Mouse (Mus musculus) embryonic facial prominence, embryonic 12.5 days (tissue): ENCODE results near the gene Hdac7. TPM values are rescaled to one million over a fixed set of nuclear protein-coding genes. Genes with fewer than 3 reads are reported as not detected.
A peak's percentile ranks its signal among the peaks of the same experiment; 100 is the strongest.

Experiments
- ATAC-seq: fragments of 200-750 bp; cut with Nextera tagmentation; 2 replicates; pipeline ENCODE4 v1.8.0; 2017; ENCODE audit not compliant: insufficient number of reproducible peaks, insufficient read depth, low FRiP score, low TSS enrichment
- H3K27ac ChIP-seq: fragments of 300-500 bp; sonication (generic); 2 replicates; pipeline ENCODE4 v1.5.1; 2016; ENCODE audit warnings: mild to moderate bottlenecking
- H3K27me3 ChIP-seq: fragments of 300-500 bp; sonication (generic); 2 replicates; pipeline ENCODE4 v1.6.1; 2016; ENCODE audit warnings: mild to moderate bottlenecking, moderate library complexity
- H3K36me3 ChIP-seq: fragments of 300-500 bp; sonication (generic); 2 replicates; pipeline ENCODE4 v1.6.1; 2016; ENCODE audit warnings: mild to moderate bottlenecking
- H3K4me1 ChIP-seq: fragments of 300-500 bp; sonication (generic); 2 replicates; pipeline ENCODE4 v1.6.1; 2016
- H3K4me2 ChIP-seq: fragments of 300-500 bp; sonication (generic); replicated peaks from 2 replicates; pipeline ENCODE4 v1.6.1; 2016; ENCODE audit warnings: mild to moderate bottlenecking, moderate library complexity
- H3K4me3 ChIP-seq: fragments of 300-500 bp; sonication (generic); 2 replicates; pipeline ENCODE4 v1.5.1; 2016; ENCODE audit warnings: mild to moderate bottlenecking
- H3K9ac ChIP-seq: fragments of 300-500 bp; sonication (generic); 2 replicates; pipeline ENCODE4 v1.6.1; 2016; ENCODE audit warnings: mild to moderate bottlenecking, moderate library complexity
- H3K9me3 ChIP-seq: fragments of 300-500 bp; sonication (generic); 2 replicates; pipeline ENCODE4 v1.6.1; 2016; ENCODE audit warnings: mild to moderate bottlenecking, moderate library complexity
- WGBS: fragments of 180-500 bp; shearing (Covaris S2); methylation state at CpG from one replicate; pipeline ENCODE4 v1.1.7; 2016; 5-methylcytosine and 5-hydroxymethylcytosine counted together
- polyA plus RNA-seq: library from polyadenylated mRNA; unstranded; fragments of >200 nt; fragmentation: Nextera tagmentation; extraction: Ambion mirVana; gene quantifications from 2 replicates; pipeline ENCODE4 v1.2.1, GENCODE M21; 2016

The Hdac7 gene
- polyA plus RNA-seq, 1 experiment from 2014 or later: 33.5 TPM

- Histone ChIP-seq H3K27me3 (no peaks in the 10 kb centered on the region), H3K4me3 (peak overlapping the region; percentile 77), H3K4me2 (peak overlapping the region; percentile 96), H3K9ac (peak overlapping the region; percentile 81), H3K9me3 (no peaks in the 10 kb centered on the region), H3K4me1 (peaks cover 22% of the 10 kb centered on the region), H3K36me3 (no peaks in the 10 kb centered on the region), H3K27ac (peak overlapping the region; percentile 46; the same call in 1 of the 2 replicates)
- ATAC-seq: peak; percentile 77
- WGBS: 2% methylated on average over 39 of the region's 39 CpGs
These were observed 60.2 kb downstream of the Hdac7 start for GRCm38 (mm10) chr15:97784092-97784559.

DNA sequence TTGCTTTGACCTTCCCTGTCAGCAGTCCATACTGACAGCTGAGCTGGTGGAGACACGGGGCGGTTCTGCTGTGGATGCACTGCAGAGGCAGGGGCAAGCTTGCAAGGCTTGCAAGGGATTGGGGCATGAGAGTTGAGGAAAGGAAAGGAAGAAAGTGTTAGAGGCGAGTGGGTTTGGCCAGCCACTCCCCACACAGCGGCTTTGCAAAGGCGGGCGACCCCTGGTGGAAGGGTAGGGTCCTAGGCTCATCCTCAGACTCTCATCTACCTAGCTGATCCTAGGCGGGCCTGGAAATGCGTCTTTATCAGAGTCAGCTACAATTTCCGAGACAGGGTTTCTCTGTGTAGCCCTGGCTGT, 61.6 kb downstream of the Hdac7 start:
- Histone ChIP-seq H3K4me2 (peak overlapping the region; percentile 34), H3K9me3 (no peaks in the 10 kb centered on the region), H3K4me1 (peaks cover 22% of the 10 kb centered on the region), H3K27me3 (no peaks in the 10 kb centered on the region), H3K36me3 (no peaks in the 10 kb centered on the region), H3K27ac (peak overlapping the region; percentile 36), H3K4me3 (no peak overlapping the region), H3K9ac (no peak overlapping the region)
- WGBS: 5% methylated on average over 9 of the region's 9 CpGs
- 0 out of 2 replicates have a peak, but pooled peaks have one; percentile 6 for ATAC-seq

- no peaks in the 10 kb centered on the region for H3K9me3 ChIP-seq
- WGBS: 4% methylated on average over 24 of the region's 24 CpGs
- H3K27ac ChIP-seq: peak overlapping the region; percentile 36
- peak overlapping the region; percentile 34 for H3K4me2 ChIP-seq
- H3K9ac ChIP-seq: no peak overlapping the region
- no peaks in the 10 kb centered on the region for H3K36me3 ChIP-seq
- no peaks in the 10 kb centered on the region for H3K27me3 ChIP-seq
- no peak overlapping the region for H3K4me3 ChIP-seq
- H3K4me1 ChIP-seq: peaks cover 22% of the 10 kb centered on the region
- no peak for ATAC-seq
These were observed 62.1 kb downstream of the Hdac7 start for GRCm38 (mm10) chr15:97781961-97782748.

- WGBS: 54% methylated on average over 12 of the region's 12 CpGs
- no peak overlapping the region for H3K4me3 ChIP-seq
- H3K9me3 ChIP-seq: no peaks in the 10 kb centered on the region
- H3K4me1 ChIP-seq: peaks cover 22% of the 10 kb centered on the region
- H3K4me2 ChIP-seq: no peak overlapping the region
- no peaks in the 10 kb centered on the region for H3K36me3 ChIP-seq
- H3K27ac ChIP-seq: peak overlapping the region; percentile 5; the same call in 1 of the 2 replicates
- no peaks in the 10 kb centered on the region for H3K27me3 ChIP-seq
- no peak for ATAC-seq
- H3K9ac ChIP-seq: no peak overlapping the region
These were observed 63.7 kb downstream of the Hdac7 start for GRCm38 (mm10) chr15:97780611-97781031.

DNA sequence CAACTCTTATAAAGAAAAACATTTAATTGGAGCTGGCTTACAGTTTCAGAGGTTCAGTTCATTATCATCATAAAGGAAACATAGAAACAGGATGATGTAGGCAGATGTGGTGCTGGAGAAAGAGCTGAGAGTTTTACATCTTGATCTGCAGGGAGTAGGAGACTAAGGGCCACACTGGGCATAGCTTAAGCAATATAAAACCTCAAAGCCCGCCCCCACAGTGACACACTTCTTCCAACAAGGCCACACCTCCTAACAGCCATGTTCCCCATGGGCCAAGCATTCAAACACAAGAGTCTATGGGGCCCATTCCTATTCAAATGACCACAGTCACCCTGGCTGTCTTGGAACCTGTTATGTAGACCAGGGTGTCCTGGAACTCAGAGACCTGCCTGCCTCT, 64.7 kb downstream of the Hdac7 start:
- no peak for ATAC-seq
- Histone ChIP-seq H3K27ac (no peak overlapping the region), H3K9ac (no peak overlapping the region), H3K4me3 (no peak overlapping the region), H3K27me3 (no peaks in the 10 kb centered on the region), H3K4me1 (peaks cover 22% of the 10 kb centered on the region), H3K4me2 (no peak overlapping the region), H3K36me3 (no peaks in the 10 kb centered on the region), H3K9me3 (no peaks in the 10 kb centered on the region)
- WGBS: 92% methylated on average over 1 of the region's 1 CpGs

- no peak for ATAC-seq
- Histone ChIP-seq H3K36me3 (no peaks in the 10 kb centered on the region), H3K27me3 (no peaks in the 10 kb centered on the region), H3K4me3 (no peak within 1 kb of the TSS), H3K9me3 (no peaks in the 10 kb centered on the region), H3K4me1 (peaks cover 30% of the 10 kb centered on the region), H3K9ac (no peak within 1 kb of the TSS), H3K27ac (no peak within 1 kb of the TSS), H3K4me2 (no peak within 1 kb of the TSS)
- WGBS: 61% methylated on average over 8 of the region's 8 CpGs
These were observed 65.8 kb downstream of the Hdac7 start, which contains the start of gene Slc48a1 for GRCm38 (mm10) chr15:97778311-97779098. TSS of gene Slc48a1 (plus strand) at chr15:97778520.

GRCm38 (mm10) chr15:97776919-97777318, 67.4 kb downstream of the Hdac7 start:
- no peak for ATAC-seq
- H3K9me3 ChIP-seq: no peaks in the 10 kb centered on the region
- H3K27me3 ChIP-seq: no peaks in the 10 kb centered on the region
- H3K4me2 ChIP-seq: no peak overlapping the region
- H3K4me1 ChIP-seq: peaks cover 33% of the 10 kb centered on the region
- H3K27ac ChIP-seq: no peak overlapping the region
- 79% methylated on average over 6 of the region's 6 CpGs for WGBS
- H3K36me3 ChIP-seq: no peaks in the 10 kb centered on the region
- H3K4me3 ChIP-seq: no peak overlapping the region
- no peak overlapping the region for H3K9ac ChIP-seq

GRCm38 (mm10) chr15:97776514-97776913, 67.8 kb downstream of the Hdac7 start:
- no peak overlapping the region for H3K27ac ChIP-seq
- ATAC-seq: no peak
- H3K27me3 ChIP-seq: peaks cover 1% of the 10 kb centered on the region; the same call in 1 of the 2 replicates
- H3K9ac ChIP-seq: no peak overlapping the region
- H3K9me3 ChIP-seq: no peaks in the 10 kb centered on the region
- WGBS: 12% methylated on average over 8 of the region's 8 CpGs
- no peaks in the 10 kb centered on the region for H3K36me3 ChIP-seq
- H3K4me1 ChIP-seq: peaks cover 29% of the 10 kb centered on the region
- no peak overlapping the region for H3K4me3 ChIP-seq
- no peak overlapping the region for H3K4me2 ChIP-seq

DNA sequence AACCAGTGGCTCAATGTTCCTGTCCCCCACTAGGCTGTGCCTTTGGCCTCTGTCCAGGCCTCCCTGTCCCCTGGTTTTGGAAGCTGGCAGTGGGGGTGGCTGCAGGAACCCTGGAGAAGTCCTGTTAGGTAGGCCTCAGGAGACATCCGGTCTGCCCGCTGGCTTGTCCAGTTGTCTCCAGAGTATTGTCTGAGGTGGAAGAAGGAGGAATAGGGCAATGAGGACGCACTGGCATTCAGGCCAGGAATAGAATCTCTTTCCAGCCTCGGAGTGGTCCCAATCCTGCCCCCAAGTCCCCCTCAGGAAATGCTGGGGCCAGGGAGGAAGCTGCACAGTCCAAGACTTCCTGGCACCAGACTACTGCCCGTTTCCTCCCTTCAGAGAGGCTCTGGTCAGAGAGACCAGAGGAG, 70.3 kb downstream of the Hdac7 start:
- H3K9ac ChIP-seq: no peak overlapping the region; the same call in 1 of the 2 replicates
- peaks cover 9% of the 10 kb centered on the region; the same call in 1 of the 2 replicates for H3K27me3 ChIP-seq
- no peak overlapping the region for H3K4me2 ChIP-seq
- peak overlapping the region; percentile 77 for H3K27ac ChIP-seq
- no peaks in the 10 kb centered on the region for H3K9me3 ChIP-seq
- 54% methylated on average over 5 of the region's 5 CpGs for WGBS
- H3K4me1 ChIP-seq: peaks cover 18% of the 10 kb centered on the region
- H3K4me3 ChIP-seq: no peak overlapping the region
- ATAC-seq: no peak
- H3K36me3 ChIP-seq: no peaks in the 10 kb centered on the region

DNA sequence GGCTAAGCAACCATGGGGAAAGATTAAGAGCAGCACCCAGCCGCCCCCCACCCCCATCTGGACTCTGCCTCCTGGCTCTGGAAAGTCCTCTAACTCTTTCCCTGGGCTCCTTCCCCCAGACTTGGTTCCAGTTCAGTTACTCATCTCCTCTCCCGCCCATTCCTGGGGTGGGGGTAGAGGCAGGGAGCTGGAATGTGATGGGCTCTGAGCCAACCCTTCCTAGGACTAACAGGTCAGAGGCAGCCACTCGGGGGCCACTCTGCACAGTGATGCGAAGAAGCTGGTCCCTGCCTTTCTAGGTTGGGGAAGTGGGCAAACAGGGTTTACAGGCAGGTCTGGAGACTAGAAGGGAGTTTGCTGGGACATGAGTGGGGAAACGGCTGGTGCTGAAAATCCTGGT, 71.2 kb downstream of the Hdac7 start:
- Histone ChIP-seq H3K4me1 (peaks cover 24% of the 10 kb centered on the region), H3K9ac (no peak overlapping the region), H3K27ac (peak overlapping the region; percentile 77), H3K4me3 (no peak overlapping the region), H3K27me3 (peaks cover 10% of the 10 kb centered on the region), H3K36me3 (no peaks in the 10 kb centered on the region), H3K4me2 (peak overlapping the region; percentile 10; the same call in 1 of the 2 replicates), H3K9me3 (no peaks in the 10 kb centered on the region)
- WGBS: 24% methylated on average over 5 of the region's 5 CpGs
- ATAC-seq: peak; percentile 67; the same call in 1 of the 2 replicates

GRCm38 (mm10) chr15:97770280-97770679, 74.0 kb downstream of the Hdac7 start:
- H3K27me3 ChIP-seq: peaks cover 33% of the 10 kb centered on the region
- no peak overlapping the region for H3K9ac ChIP-seq
- peaks cover 48% of the 10 kb centered on the region for H3K4me1 ChIP-seq
- WGBS: 76% methylated on average over 8 of the region's 8 CpGs
- H3K27ac ChIP-seq: no peak overlapping the region
- no peaks in the 10 kb centered on the region for H3K36me3 ChIP-seq
- no peak for ATAC-seq
- H3K9me3 ChIP-seq: no peaks in the 10 kb centered on the region
- H3K4me2 ChIP-seq: no peak overlapping the region
- no peak overlapping the region for H3K4me3 ChIP-seq
